Comparison of ENCODE assay signal across 12 mouse cellular contexts in the genomic region with DNA sequence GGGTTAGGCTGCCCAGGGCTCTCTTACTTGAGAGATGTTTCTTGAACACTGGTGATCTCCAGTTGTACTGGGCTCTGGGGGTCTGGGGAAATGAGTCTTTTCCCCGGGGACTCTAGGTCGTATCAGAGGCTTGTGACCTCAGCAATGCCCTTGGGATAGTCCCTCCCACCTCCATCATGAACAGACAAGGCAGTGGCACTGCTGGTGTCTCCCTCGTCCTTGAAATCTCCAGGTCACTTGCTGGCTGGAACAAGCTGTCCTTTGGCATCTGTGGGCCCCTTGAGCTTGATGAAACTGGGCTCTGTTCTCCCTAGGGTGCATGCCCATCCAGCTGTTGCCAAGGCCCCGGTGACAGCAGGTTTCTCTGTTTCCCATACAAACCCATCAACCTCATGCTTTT. TPM values are rescaled to one million over a fixed set of nuclear protein-coding genes. Genes with fewer than 3 reads are reported as not detected.
A peak's percentile ranks its signal among the peaks of the same experiment; 100 is the strongest.
DNase-seq lines count a peak whose midpoint lies in the region; ATAC-seq lines count a peak whose summit lies in the region.
"Had no signal": no experiment of that assay in that cellular context is flagged by ENCODE, and none has a peak within 500 bp of the region (broad histone marks: within the 10 kb centered on the region; RNA-seq: fewer than 3 reads in every experiment).

No protein-coding gene starts in this region.

- WGBS in midbrain, embryonic 16.5 days = 75% methylated on average over 4 of the region's 4 CpGs
- 73% methylated on average over 4 of the region's 4 CpGs for WGBS in intestine, embryonic 16.5 days

- no peaks in the 10 kb centered on the region for H3K27me3 ChIP-seq in midbrain, embryonic 16.5 days (ENCODE audit: control insufficient read depth, insufficient read depth, low read depth, low read length)
- no peaks in the 10 kb centered on the region for H3K27me3 ChIP-seq in intestine, embryonic 16.5 days (replicated peaks; ENCODE audit: control insufficient read depth, insufficient read depth, low read length)
- H3K27me3 ChIP-seq: stomach, embryonic 15.5 days had no signal

- no peaks in the 10 kb centered on the region for H3K9me3 ChIP-seq in midbrain, embryonic 16.5 days (replicated peaks; ENCODE audit: control insufficient read depth, low read length, poor library complexity, severe bottlenecking)
- no peaks in the 10 kb centered on the region for H3K9me3 ChIP-seq in intestine, embryonic 16.5 days (ENCODE audit: control insufficient read depth, low read length)
- H3K9me3 ChIP-seq: stomach, embryonic 15.5 days had no signal

- ATAC-seq in midbrain, embryonic 16.5 days = no peak
- ATAC-seq in intestine, embryonic 16.5 days = no peak

- H3K36me3 ChIP-seq in midbrain, embryonic 16.5 days (ENCODE audit: control insufficient read depth, insufficient read depth, low read length) = peaks cover 37% of the 10 kb centered on the region
- H3K36me3 ChIP-seq in intestine, embryonic 16.5 days (ENCODE audit: control insufficient read depth, insufficient read depth, low read length) = peaks cover 20% of the 10 kb centered on the region

- DNase-seq in cerebellum, adult 9-11 months = peak; percentile 67
- DNase-seq in cerebellum, postnatal 10 days = no peak
- DNase-seq in layer of hippocampus, adult 9-11 months = peak; percentile 40
- DNase-seq in layer of hippocampus, postnatal 10 days (ENCODE audit: low spot score in 2 of 2) = no peak
- DNase-seq in B cell, adult 2 months = no peak

- H3K4me2 ChIP-seq in midbrain, embryonic 16.5 days (ENCODE audit: low read length) = no peak overlapping the region
- no peak overlapping the region for H3K4me2 ChIP-seq in intestine, embryonic 16.5 days (ENCODE audit: low read depth, low read length)
- H3K4me2 ChIP-seq: stomach, embryonic 15.5 days had no signal

- H3K27ac ChIP-seq in brown adipose tissue, adult 24 weeks (replicated peaks; ENCODE audit: low read depth, low read length) = peak overlapping the region; percentile 93
- peak overlapping the region; percentile 34; the same call in 1 of the 2 replicates for H3K27ac ChIP-seq in midbrain, embryonic 16.5 days (ENCODE audit: low read length)
- no peak overlapping the region for H3K27ac ChIP-seq in intestine, embryonic 16.5 days (ENCODE audit: low read length)
- H3K27ac ChIP-seq: stomach, embryonic 15.5 days had no signal

- peaks cover 2% of the 10 kb centered on the region; the same call in 1 of the 2 replicates for H3K4me1 ChIP-seq in brown adipose tissue, adult 24 weeks (ENCODE audit: control insufficient read depth, insufficient read depth, insufficient read length, low read length)
- peaks cover 6% of the 10 kb centered on the region; the same call in 1 of the 2 replicates for H3K4me1 ChIP-seq in midbrain, embryonic 16.5 days (ENCODE audit: control insufficient read depth, insufficient read depth, low read length)
- peaks cover 25% of the 10 kb centered on the region for H3K4me1 ChIP-seq in intestine, embryonic 16.5 days (ENCODE audit: control insufficient read depth, insufficient read depth, low read length)

- no peak overlapping the region for H3K9ac ChIP-seq in midbrain, embryonic 16.5 days (ENCODE audit: low read depth, low read length)
- H3K9ac ChIP-seq in intestine, embryonic 16.5 days (ENCODE audit: low read depth, low read length) = no peak overlapping the region
- H3K9ac ChIP-seq: stomach, embryonic 15.5 days had no signal

- no peak overlapping the region for H3K4me3 ChIP-seq in brown adipose tissue, adult 24 weeks (ENCODE audit: insufficient read depth, low read depth, low read length)
- H3K4me3 ChIP-seq in midbrain, embryonic 16.5 days (ENCODE audit: low read depth, low read length) = no peak overlapping the region
- H3K4me3 ChIP-seq in intestine, embryonic 16.5 days (ENCODE audit: low read length) = no peak overlapping the region
- H3K4me3 ChIP-seq: stomach, embryonic 15.5 days had no signal

RNA-seq across cellular contexts. Expression of a gene that starts 3.1 kb away (rescaled TPM):
- 10 to 100 TPM; 35.3 to 39.3 TPM for total RNA-seq in layer of hippocampus, postnatal 10 days (2021)
- 4,943 and 5,428 TPM in 2 replicates for polyA plus RNA-seq in brown adipose tissue, adult 24 weeks (2012; ENCODE audit: insufficient read depth, insufficient read length, missing spikeins)
- polyA plus RNA-seq in midbrain, embryonic 16.5 days (2015; fragmentation: Nextera tagmentation; extraction: Ambion mirVana) = 1.4 and 1.7 TPM in 2 replicates
- 33.0 and 47.4 TPM in 2 replicates for polyA plus RNA-seq in intestine, embryonic 16.5 days (2015; fragmentation: Nextera tagmentation; extraction: Ambion mirVana)

RNA-seq across cellular contexts. Expression of a gene that starts 8.9 kb away (rescaled TPM):
- total RNA-seq in layer of hippocampus, postnatal 10 days (2021) = 1 to 10 TPM; 1.5 to 2.2 TPM
- not detected in 2 replicates for polyA plus RNA-seq in brown adipose tissue, adult 24 weeks (2012; ENCODE audit: insufficient read depth, insufficient read length, missing spikeins)
- not detected in 2 replicates for polyA plus RNA-seq in midbrain, embryonic 16.5 days (2015; fragmentation: Nextera tagmentation; extraction: Ambion mirVana)
- polyA plus RNA-seq in intestine, embryonic 16.5 days (2015; fragmentation: Nextera tagmentation; extraction: Ambion mirVana) = not detected in 2 replicates
- total RNA-seq: megakaryocyte-erythroid progenitor cell, adult 5-6 weeks had no signal
- polyA plus RNA-seq: C2C12; embryonic facial prominence, embryonic 14.5 days; stomach, embryonic 15.5 days had no signal

RNA-seq across cellular contexts. Expression of a gene that starts 11.2 kb away (rescaled TPM):
- 100 to 1,000 TPM in 1 of 2 experiments, 10 to 100 TPM in 1; 97.4 to 107 TPM for total RNA-seq in layer of hippocampus, postnatal 10 days (2021)
- polyA plus RNA-seq in brown adipose tissue, adult 24 weeks (2012; ENCODE audit: insufficient read depth, insufficient read length, missing spikeins) = 189 and 242 TPM in 2 replicates
- polyA plus RNA-seq in midbrain, embryonic 16.5 days (2015; fragmentation: Nextera tagmentation; extraction: Ambion mirVana) = 142 and 164 TPM in 2 replicates
- polyA plus RNA-seq in intestine, embryonic 16.5 days (2015; fragmentation: Nextera tagmentation; extraction: Ambion mirVana) = 249 and 253 TPM in 2 replicates

RNA-seq across cellular contexts. Expression of a gene that starts 12.3 kb away (rescaled TPM):
- 10 to 100 TPM; 89.4 to 94.3 TPM for total RNA-seq in layer of hippocampus, postnatal 10 days (2021)
- 14.9 and 17.4 TPM in 2 replicates for polyA plus RNA-seq in brown adipose tissue, adult 24 weeks (2012; ENCODE audit: insufficient read depth, insufficient read length, missing spikeins)
- 86.0 and 110 TPM in 2 replicates for polyA plus RNA-seq in midbrain, embryonic 16.5 days (2015; fragmentation: Nextera tagmentation; extraction: Ambion mirVana)
- polyA plus RNA-seq in intestine, embryonic 16.5 days (2015; fragmentation: Nextera tagmentation; extraction: Ambion mirVana) = 19.3 and 20.9 TPM in 2 replicates

RNA-seq across cellular contexts. Expression of a gene that starts 44.0 kb away (rescaled TPM):
- 10 to 100 TPM; 50.7 to 54.6 TPM for total RNA-seq in layer of hippocampus, postnatal 10 days (2021)
- polyA plus RNA-seq in brown adipose tissue, adult 24 weeks (2012; ENCODE audit: insufficient read depth, insufficient read length, missing spikeins) = not detected in 2 replicates
- 47.9 and 53.9 TPM in 2 replicates for polyA plus RNA-seq in midbrain, embryonic 16.5 days (2015; fragmentation: Nextera tagmentation; extraction: Ambion mirVana)
- polyA plus RNA-seq in intestine, embryonic 16.5 days (2015; fragmentation: Nextera tagmentation; extraction: Ambion mirVana) = 1.7 and 2.0 TPM in 2 replicates

Comparison
In these comparisons a context has a peak if more than half of its experiments do, and no peak if none do; other contexts are left out.
1. DNase-seq: peak in cerebellum, adult 9-11 months (single experiment) and layer of hippocampus, adult 9-11 months (single experiment); none in cerebellum, postnatal 10 days (0 of 2), layer of hippocampus, postnatal 10 days (0 of 2) and B cell, adult 2 months (0 of 2).
2. RNA of a gene that starts 3.1 kb away (polyA plus RNA-seq): 4,943 to 5,428 TPM in brown adipose tissue, adult 24 weeks; 33.0 to 47.4 TPM in intestine, embryonic 16.5 days and 1.4 to 1.7 TPM in midbrain, embryonic 16.5 days; every median in the first group is over 100 times any median in the second.